Mouse (Mus musculus) right cerebral cortex, postnatal 4 days (tissue): Measurements from ENCODE around the gene Pak7.
A peak's percentile ranks its signal among the peaks of the same experiment; 100 is the strongest.

Source experiments
- DNase-seq: peaks from one replicate; pipeline ENCODE4 v3.0.0-alpha.2; 2022

Gene Pak7

DNA sequence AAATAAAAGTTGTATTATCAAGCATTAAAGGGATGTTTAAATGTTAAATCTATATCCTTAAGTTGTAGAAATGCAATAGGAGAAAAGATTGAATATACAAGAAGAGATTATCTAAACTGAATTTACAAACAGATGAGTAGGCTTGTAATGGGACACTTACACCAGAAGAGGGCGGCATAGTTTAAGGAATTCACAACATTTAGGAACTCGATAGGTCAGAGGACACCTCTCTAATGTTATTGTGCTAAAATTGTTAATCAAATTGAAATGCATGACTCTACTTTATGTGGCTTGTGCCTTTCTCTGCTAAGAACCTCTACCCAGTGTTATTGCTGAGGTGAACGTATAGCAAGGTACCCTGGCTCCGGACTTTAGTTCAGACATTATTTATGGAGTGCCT, 238.2 kb downstream of the Pak7 start:
- no peak for DNase-seq

DNA sequence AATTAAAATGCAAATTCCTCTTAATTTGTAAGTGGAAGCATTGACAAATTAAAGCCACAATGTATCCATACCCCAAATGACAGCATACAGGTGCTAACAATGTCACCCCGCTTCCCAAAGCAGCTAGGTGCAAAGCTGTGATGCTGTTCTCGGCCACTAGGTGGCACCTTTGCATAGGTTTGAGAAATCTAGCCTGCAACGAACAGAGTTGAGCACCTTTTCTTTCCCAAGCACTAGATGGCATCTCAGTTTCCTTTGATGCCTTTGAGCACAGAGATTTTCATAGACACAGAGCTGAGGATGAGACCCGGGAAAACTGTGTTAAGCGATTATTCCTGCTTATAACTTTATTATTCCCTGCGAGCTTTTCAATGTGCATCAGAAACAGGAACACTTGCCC, 238.8 kb downstream of the Pak7 start:
- DNase-seq, result peak; percentile 89

DNA sequence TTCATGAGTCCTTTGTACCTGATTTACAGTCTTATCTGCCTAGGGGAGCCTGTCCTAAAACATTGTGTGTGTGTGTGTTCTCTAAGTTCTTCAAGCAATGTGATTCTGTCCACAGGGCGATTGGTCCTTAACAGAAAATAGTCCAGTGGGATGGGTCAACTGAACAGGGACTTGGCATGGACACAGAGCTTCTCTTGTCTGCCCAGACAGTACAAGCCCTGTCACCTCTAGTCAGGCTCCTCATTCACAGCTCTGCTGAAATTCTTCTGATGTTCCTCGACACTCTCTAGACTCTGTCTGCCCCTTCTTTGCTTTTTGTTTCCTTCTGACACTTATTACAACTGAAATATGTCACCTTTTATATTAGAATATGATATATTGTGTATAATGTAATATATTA, 247.0 kb downstream of the Pak7 start:
- no peak for DNase-seq

DNA sequence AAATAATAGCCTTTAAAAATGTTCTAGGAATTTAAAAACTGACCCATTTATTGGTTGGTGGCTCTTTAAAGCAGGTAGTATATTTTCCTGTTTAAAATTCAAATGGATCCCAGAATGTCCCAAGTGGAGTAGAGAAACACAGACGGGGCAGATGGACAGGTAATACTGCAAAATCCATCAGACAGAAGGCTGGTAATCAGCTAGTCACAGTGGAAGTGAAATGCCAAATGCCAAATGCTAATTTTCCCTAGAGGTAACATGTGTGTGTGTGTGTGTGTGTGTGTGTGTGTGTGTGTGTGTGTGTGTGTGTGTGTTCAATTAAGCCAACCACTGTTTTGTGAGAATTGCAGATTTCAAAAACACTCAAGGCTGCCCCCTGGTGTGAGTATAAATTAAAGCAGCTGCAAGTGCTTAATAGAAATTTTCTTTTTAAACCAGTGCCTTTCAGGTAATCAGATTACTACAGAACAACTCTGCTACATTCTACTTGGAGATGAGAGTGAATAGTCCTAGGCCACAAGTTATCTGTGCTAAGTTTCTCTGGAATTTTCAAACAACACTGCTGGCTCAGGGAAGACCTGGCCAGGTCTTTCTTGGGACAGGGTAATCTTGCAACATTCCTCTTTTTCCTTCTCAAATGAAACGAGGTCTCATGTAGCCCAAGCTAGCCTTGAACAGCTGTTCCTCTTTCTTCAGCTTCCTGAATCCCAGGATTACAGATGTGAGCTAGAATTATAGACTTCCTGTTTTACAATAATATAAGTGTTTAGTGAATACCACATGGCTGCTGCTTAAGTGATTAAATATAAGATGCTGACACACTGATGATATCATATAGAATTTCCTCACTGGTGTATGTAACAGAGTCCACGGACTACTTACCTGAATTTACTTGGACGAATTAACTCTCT, 248.4 kb downstream of the Pak7 start:
- peak; percentile 63 for DNase-seq

DNA sequence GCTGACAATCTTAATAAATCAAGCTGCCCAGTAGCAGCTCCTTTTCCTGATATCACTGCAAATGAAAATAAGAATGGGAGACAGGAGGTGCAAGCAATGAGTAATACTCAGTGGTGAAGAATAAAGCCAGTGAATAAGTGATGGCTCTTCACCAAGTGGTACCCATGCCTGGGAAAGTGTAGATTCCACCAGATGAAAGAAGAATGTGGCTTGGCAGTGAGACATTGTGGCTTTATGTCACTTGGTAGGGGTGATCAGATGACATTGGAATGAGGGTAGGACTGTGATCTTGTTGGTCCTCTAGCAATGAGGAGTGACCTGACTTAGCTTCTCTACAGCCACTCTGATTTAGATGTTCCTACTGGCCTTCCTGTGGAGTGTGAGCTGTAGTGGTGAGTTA, 249.3 kb downstream of the Pak7 start:
- no peak for DNase-seq

DNA sequence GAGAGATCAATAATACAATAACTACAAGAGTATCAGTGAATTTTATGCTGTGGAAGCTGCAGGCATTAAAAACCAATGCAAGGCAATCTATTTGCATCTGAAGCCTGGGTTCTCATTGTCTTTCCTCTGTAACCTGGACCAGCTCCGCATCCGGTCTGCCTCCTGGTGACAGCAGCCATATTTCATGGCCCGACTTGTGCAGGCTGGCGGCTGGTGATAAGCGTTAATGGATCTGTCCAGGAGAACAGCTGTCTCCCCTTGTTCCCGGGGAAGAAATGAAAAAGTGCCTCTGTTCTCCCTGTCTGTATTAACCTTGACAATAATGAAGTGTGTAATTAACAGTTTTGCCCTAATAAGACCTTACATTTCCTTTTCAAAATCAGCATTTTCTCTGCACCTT, 265.9 kb downstream of the Pak7 start:
- no peak for DNase-seq

DNA sequence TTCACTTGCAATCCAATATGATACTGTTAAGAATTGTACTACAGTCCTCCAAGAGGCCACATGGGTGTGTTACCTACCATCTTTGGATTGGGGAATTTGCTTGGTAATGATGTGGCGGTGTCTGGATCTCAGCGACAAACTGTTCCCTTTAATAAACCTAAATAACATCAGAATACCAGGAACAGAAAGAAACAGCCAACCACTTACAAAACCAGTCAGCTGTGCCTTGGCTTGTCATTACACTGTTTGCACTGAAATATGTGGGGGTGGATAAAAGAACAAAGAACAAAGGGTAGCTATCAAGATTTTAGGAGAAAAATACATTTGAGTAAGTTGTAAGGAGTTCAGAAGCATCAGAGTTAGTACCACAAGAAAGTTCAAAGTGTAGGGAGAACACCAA, 269.8 kb downstream of the Pak7 start:
- DNase-seq, result no peak

DNA sequence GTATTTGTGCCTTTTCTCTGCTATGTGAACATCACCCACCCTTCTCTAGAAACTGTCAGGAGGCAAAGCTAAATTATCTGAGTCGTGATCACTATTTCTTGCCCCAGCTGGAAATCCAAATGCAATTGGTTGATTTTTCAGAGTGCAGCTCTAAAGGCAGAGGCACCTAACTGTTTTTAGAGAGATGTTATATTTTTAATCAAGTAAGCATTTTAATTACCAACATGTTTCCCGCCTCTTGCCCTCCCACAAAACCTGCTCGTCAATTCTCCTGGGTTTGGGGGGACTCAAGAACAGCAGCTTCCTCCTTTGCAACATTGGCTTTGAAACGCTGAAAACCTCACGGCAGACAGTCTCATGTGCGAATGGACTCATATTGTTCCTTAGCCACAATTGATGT, 274.4 kb downstream of the Pak7 start:
- no peak for DNase-seq

DNA sequence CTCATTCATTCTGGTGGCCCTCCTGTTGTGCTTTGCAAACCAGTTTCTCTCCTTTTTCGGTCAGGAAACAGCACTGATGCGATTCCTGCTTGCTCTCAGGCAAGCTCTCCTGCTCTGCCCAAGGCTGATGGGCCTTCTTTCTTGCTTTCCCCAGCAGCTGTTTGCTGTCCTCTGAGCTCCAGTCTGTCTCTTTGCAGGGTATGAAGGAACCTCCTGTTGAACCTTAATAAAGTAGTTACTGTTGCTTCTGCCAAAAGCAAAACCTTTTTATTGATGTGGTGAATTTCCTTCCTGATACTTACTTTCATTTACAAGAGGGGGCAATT, 278.8 kb downstream of the Pak7 start:
- DNase-seq, result no peak

DNA sequence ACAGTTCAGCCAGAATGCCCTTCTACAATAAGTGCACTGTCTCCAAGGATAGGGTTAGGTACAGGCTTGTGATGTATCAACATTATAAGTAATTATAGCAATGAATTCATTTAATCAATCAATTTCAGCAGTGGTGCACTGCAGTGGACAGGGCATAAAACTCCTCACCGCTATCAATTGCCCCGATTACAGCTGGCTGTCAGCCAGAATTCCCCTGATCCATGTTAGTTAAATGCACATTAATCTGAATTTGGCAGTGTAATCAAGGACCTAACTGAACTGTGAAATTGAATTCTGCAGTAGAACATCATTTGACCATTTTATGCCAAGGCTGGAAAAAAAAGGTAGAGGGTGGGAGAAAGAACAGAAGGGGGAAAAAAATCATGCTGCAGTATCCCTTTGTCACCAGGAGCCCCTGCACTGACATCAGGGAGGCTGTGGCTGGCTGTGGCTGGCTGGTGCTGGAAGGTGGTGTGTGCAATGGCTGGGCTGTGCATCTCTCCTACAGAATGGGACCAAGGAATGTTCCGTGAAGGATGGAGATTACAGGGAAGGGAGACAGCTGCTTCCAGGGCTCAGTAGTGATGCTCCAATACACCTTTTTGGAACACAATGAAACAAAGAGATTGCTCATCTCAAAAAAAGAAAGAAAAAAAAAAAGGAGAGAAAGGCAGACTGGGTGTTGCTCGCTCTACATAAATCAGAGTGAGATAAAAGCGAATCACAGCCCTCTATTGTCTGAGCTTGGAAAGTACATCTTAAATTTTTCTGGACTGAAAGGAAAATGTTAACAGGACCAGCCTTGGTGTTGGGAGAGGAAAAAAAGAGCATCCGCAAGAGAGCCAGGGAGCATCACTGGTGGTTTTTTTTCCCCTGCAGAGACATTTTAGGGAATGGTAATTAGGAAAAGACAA, 279.4 kb downstream of the Pak7 start:
- peak; percentile 25 for DNase-seq

DNA sequence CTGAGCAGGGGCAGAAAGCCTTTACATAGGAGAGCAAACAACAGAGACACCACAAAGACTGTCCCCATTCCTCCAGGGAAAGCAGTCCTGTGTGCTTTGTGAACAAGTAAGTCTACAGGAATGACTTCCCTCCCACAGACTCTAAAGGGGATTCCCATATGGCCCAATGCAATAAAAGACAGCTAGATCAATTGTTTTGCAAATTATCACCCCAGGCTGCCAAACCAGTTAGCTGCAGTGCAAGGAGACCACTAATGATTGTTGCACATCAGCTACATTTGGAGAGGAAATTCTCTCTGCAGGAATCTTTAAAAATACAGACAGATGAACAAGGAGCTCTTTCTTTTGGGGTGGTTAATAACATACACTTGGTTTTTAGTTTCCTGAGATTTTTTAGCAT, 280.2 kb downstream of the Pak7 start:
- DNase-seq, result no peak

DNA sequence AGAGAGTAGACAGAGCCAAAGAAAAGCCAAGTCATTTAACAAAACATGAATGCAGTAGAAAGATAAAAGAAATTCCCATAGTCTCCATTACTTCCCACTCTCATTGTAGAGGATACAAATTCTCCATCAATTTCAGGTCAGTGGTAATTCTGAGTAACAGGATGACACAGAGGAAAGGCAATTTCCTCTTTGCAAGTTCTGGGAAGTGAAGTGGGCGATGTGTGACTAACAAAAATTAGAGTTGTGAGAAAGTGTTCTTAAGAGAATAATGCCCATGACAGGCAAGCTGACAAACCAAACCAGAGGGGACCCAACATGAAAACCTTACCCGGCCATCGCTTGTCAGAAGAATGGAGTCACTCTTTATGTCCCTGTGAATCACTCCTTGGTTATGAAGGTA, 290.6 kb downstream of the Pak7 start:
- no peak for DNase-seq

DNA sequence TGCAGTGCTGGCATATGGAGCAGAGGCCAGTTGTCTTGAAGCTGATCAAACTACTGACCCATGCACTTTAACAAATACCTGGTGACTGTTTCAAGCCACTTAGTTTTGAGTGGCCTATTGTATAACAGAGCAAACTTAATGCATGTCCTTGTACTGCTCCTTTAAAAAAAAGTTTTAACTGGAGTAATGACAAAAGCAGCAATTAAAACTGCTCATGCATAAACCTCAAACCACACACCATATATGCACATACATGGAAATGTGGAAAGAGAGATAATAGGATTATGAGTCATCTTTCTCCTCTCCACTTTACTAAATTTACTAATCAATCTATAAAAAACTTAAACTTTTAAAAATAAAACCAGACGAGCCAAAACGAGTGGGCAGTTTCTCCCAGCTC, 291.8 kb downstream of the Pak7 start:
- no peak for DNase-seq

DNA sequence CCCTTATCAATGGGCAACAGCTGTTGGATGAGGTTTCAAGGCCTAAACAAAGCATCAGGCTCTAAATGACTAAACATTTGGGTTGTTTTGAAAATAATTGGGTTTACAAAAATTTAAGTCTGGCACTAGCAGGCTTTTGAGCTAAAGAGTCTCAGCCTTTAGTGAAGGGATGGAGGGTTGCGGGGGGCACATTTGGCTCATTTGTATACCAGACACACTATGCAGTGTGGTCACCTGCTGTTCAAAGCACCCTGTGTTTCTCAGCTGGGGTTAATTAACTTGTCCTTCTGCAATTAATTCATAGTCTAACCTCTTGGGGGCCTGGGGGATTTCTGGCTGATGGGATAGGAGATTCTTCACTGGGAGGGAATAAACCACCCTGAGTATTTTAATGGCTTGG, 323.4 kb downstream of the Pak7 start:
- no peak for DNase-seq

DNA sequence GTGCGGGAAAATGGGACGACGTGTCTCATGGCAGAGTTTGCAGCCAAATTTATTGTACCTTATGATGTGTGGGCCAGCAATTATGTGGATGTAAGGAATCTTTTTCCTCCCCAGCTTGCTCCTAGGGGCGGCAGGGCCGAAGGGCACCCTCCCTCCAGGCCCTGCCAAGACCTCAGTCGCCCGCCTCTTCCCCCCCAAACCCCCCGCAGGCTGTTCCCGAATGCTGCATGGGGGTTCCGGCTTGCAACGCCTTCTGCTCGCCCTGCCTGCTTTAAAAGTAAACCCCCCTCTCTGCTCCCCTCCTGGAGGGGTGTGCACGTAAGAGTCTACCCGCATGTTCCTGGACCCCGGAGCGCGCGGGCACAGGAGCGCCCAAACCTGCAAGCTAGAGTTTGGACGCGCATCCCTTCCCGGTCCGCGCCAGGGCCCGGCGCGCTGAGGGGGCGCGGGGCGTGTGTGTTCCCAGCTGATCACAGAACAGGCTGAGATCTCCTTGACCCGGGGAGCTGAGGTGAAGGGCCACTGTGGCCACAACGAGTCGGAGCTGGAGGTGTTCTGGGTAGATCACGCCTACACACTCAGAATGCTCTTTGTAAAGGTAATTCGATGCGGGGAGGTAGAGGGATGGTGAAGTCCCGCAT, 328.6 kb downstream of the Pak7 start:
- DNase-seq, result peak; percentile 3

DNA sequence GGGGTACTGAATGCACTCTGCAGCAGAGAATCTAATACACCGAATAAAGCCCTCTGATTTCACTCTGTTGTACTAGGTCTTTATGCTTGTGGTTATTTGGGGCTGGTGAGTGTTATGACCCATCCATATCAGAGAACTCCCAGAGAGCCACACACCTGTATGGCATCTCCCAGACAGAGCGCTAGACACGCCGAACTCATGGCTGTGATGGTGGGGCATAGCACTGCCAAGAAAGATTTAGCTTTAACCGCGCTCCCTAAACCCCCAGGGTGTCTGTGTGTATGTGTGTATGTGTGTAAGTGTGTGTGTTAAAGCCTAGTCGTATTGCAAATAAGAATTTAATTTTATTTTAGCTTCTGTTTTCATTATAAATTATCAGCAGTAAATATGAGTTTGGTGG, 329.4 kb downstream of the Pak7 start:
- DNase-seq, result no peak

DNA sequence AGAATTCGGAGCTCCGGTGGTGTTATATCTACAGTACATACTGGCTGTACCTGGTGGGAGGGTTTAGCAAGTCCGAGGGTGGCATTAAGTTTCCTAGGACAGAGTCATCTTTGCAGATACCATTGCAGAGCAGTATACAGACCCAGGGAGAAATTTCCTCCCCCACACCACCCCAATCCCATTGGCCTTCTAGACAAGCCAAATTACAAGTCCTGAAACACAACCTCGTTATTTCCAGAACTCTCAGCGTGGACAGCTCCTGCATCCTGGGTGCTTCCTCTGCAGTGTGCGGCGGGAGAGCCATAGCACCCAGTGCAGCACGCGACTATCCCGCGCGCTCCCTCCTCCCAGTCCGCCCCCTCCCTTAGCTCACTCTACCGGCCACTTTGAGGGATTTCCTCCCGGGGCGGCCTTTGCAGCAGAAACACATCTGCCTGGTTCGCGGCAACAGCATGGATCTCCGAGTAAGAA, 329.9 kb downstream of the Pak7 start:
- DNase-seq, result peak; percentile 31

DNA sequence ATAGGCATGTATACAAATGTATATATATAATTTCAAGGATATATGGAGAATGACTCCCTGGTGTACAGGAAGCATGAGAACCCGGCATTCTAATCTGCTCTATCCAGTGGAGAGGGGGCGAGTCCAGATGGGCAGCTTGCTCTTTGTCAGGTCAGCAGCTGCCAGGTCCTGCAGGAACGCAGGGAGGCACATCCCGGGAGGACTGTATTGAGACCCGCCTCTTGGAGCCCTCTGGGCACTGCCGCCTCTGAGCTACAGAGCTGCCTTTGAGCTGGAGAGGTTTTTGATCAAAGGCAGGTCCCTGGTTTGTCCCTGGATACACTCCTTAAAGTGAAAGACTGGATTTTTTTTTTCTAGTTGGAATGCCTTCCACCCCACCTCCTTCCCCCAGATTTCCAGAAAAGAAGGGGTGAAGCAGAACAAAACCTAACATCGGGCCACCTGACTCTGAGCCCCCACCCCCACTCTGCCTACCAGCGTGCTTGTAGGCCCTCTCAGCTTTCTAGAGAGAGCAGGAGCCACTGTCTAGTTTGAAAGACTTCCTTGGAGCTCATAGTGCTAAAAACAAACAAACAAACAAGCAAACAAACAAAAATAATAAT, 336.0 kb downstream of the Pak7 start, which contains the start of gene Lamp5:
Gene Lamp5, plus strand, starts transcription at position 552 of the 602 bp plus-strand sequence.
- peak; percentile 19 for DNase-seq

DNA sequence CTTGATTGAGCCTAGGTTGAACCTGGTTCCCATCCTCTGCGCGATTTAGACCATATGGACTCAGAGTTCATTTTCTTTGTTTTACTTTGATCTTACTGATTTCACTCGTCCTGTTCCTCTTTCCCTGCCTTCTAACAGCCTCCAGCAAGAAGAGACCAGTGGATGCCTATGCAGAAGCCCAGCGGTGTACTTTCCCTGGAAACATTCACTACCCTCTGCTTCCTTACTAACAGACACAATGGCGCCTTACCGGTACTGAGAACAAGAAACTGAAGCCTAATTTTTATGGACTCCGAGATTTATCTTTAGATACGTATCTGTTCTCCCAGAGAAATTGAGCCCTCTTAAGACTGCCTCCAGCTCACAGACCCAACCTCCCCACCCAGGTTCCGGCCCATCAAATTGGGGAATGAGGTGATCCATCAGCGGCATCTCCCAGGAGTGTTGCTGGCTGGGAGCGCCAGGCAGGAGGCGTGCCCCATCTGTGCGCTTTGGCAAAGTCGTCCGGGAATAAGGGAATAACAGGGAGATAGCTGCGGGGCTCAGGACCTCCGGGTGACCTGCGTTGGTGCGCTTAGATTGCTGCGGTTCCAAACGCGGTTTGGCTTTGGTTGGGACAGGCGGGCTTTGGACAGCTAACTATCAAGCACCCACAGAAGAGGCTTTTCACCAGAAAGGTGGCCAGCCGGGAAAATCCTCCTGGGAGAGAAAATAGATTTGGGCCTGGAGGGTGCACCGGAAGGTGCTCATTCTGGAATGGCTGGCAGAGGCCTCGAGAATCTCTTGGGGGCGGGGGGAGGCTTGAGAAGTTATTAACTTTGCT, 336.8 kb downstream of the Pak7 start:
- peak; percentile 18 for DNase-seq

DNA sequence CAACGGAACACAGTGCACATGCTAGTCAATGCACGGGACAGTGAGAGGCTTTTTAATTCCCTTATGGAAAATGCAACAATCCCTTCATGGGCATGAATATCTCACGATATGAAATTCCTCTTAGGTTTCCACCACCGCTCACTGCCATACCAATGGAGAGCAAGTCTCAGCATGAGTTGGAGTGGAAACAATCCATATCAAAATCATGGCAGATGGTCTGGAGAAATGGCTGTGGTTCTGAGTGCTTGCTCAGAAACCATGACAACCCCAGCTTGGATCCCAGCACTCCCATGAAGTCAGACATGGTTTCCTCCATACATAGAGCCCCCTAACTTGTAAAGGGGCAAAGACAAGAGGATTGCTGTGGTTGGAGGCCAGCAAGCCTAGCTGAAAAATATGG, 339.3 kb downstream of the Pak7 start:
- no peak for DNase-seq
